Mouse (Mus musculus) liver, adult 2 months (tissue): ENCODE data around the gene Deup1.

ENCODE experiments used
- CTCF ChIP-seq: fragments of 200-500 bp; IDR thresholded peaks from 2 replicates; pipeline ENCODE4 v1.5.1; 2011; ENCODE audit warnings: low read depth, low read length, control low read depth
- POLR2A ChIP-seq: fragments of 200-500 bp; IDR thresholded peaks from 2 replicates; pipeline ENCODE4 v1.6.1; 2011; ENCODE audit warnings: low read length, control low read depth; ENCODE audit not compliant: insufficient read depth; ENCODE audit errors: extremely low read depth

GRCm38 (mm10) chr9:15596598-15596997, 31.1 kb downstream of the Deup1 start:
- no peak for TF ChIP-seq CTCF
- TF ChIP-seq POLR2A = no peak
